Mouse (Mus musculus): ENCODE measurements around the gene Bpifb1.
"Not testable (repeated sequence)": the region's sequence is repeated elsewhere in the genome, so short reads cannot be mapped to it uniquely, and the experiment has no call there.

DNA sequence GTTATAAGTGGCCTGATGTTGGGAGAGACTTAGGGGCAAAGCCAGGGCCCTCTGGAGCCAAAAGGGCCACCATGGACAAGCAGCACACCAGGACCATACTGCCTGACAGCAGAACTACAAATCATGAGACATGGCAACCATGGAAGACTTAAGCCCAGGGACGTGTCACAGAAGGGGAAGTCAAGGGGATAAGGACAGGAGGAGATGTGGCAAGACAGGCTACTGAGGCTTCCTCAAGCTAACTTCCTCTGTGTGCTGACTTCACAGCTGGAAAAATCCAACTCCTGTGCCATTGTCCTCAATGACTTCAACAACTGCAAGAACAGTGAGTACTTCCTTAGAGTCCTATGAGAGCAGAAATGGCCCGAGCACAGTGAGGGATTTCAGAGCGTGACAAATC lies 73.8 kb downstream of the Bpifb1 start:
- TF ChIP-seq CTCF (IDR thresholded peaks at IDR 0.05); POLR2A (IDR thresholded peaks at IDR 0.05; ENCODE audit: insufficient read depth, low read depth, low read length); EP300 (IDR thresholded peaks at IDR 0.05; ENCODE audit: insufficient read depth, low read depth, low read length): not testable (repeated sequence)
